Mouse (Mus musculus) layer of hippocampus, adult 9-11 months (tissue): ENCODE results near the gene Igf2bp1.
"Not testable (repeated sequence)": the region's sequence is repeated elsewhere in the genome, so short reads cannot be mapped to it uniquely, and the experiment has no call there.

Experiments
- DNase-seq: peaks from one replicate; pipeline ENCODE4 v3.0.0; 2022

Gene Igf2bp1

DNA sequence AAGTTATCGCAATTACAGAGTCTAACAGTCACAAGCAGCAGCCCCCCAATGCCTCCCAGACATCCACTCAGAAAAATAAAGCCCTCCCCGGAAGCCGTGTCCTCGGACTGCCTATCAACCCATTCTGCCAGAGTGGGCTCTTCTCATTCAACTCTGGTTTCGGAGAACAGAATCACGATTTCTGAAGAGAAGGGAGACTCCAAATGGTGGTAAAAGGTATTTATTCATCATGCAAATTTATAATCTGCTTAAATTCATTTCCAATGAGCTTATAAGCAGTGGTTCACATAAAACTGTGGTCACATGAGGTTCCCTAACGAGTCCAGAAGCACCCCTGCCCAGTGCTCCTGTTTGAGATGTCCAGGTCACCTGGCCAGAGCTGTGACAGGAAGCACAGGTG lies 48.3 kb downstream of the Igf2bp1 start:
- no peak for DNase-seq

DNA sequence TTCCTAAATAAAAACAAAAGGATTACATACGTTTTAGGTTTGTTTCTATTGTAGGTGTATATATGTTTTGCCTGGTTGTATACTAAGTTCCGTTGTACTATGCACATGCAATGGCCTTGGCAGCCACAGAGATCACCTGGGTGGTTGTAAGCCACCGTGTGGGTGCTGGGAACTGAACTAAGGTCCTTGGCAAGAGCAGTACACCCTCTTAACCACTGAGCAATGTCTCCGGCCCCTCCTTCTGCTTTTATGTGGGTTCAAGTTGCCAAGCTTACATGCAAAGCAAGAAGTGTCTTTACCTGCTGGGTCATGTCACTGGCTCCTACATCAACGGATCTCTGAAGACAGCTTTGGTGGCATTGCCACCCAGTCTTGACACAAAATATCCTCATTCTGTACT lies 52.4 kb downstream of the Igf2bp1 start:
- DNase-seq: no peak

DNA sequence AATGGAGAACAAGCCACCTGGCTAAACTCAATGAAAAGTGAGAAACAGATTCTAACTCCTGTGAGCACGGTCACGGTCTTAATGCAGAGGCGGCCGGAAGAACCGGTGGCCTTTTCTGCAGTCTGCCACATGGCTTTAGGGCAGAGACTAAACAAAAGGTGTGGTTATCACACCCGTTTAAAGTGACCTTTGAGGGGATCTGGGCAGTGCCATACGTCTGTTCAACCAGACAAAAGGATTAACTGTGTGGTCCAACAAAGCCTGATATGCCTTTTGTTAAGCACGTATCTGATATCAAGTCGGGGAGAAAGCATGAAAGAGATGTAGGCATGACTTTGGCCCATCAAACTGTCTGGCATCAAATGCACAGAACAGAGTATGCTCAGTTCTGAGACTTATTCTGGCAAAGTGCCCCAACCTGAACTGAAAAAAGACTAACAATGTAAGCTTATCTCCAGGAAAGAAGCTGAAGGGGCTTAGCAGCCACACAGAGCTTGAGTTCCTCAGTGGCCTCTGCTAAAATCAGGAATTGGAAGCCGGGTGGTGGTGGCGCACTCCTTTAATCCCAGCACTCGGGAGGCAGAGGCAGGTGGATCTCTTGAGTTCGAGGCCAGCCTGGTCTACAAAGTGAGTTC lies 59.8 kb downstream of the Igf2bp1 start:
- no peak for DNase-seq

DNA sequence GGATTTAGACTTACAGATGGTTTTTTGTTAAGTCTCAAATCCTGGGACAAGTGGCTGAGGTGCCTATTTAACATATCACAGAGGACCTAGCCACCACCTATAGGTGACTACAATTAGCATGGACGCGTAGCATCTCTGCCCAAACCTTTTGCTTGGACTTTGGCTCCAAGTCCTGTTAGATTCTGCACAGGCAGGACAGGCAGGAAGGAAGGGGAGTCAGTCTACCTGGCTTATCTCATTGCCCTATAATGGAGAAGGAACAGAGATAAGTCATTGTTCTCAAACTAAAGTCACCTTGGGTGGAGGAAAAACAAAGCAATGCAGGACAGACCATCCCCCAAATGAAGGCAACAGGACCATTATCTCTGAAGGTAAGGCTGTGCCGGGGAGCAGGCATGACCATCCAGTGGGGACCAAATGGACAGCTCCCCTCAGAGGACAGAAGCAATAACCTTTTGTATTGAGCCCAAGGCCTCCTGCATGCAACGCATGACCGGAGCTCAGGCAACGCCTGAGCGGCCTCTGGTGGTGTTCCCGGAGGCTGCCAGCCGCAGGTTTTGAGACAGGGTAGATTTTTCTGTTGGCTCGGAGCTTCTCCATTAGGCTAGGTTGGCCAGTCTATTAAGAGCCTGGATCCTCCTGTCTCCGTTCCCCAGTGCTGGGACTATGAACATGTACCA lies 65.8 kb downstream of the Igf2bp1 start:
- DNase-seq: no peak

DNA sequence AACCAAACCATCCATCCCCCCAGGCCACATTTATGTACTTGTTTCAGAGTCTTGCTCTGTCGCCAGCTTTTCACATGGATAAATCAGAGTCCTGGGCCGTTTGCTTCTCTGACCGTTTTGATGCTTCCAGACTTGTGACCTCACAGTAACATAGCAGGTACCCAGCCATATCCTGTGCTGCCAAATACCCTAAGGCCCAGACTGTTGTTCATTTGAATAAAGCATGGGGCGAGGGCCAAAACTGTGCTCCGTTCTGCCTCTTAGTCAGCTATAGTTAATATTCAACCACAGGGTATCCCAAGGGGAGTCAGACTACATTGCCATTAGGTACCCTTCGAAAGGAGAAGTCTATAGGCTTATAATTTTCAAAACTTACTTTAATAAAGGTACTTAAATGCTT lies 69.3 kb downstream of the Igf2bp1 start:
- no peak for DNase-seq

DNA sequence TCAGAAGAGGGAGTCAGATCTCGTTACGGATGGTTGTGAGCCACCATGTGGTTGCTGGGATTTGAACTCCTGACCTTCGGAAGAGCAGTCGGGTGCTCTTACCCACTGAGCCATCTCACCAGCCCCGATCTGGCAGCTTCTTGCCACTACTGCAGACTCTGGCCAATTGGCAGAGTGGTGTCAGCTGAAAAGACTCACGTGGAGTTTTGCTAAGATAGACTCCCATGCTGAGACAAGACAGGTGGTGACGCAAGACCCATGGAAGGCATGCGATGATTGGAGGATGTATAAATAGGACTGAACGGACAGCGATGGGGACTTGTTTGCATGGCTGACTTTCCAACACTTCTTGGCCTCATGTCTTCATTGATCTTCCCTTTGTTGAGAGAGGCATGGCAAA lies 73.6 kb downstream of the Igf2bp1 start:
- DNase-seq: not testable (repeated sequence)

DNA sequence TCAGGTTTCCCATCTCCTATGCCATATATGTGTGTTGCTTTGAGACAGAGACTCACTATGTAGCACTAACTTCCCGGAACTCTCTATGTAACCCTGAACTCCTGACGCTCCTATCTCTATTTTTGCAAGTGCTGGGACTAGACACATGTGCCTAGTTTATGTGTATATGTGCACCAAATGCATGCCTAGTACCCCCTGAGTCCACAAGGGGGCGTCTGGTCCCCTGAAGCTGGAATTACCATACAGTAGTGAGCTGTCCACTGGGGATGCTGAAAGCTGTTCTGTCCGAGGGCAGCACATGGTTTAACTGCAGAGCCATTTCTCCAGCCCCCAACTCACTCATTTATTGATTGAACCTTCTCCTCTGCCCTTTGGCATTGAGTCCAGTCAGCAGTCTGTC lies 79.3 kb downstream of the Igf2bp1 start:
- no peak for DNase-seq

DNA sequence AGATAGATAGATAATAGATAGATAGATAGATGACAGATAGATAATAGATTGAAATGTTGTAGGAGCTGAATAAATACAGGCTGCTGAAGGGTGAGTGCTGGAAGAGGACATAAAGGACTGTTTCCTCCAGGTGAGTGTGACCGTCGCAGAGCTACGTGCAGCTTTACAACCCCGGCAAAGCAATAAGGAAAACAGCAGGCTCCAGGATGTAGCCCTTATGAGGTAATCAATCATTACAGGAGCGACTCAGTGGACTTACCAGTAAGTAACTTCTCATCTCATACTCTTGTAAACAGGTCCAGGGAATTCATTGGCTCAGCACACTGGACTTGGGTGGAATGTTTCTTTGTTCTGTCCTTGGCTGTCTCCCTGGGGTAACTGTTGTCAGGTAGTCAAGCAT lies 79.8 kb downstream of the Igf2bp1 start:
- DNase-seq: no peak

DNA sequence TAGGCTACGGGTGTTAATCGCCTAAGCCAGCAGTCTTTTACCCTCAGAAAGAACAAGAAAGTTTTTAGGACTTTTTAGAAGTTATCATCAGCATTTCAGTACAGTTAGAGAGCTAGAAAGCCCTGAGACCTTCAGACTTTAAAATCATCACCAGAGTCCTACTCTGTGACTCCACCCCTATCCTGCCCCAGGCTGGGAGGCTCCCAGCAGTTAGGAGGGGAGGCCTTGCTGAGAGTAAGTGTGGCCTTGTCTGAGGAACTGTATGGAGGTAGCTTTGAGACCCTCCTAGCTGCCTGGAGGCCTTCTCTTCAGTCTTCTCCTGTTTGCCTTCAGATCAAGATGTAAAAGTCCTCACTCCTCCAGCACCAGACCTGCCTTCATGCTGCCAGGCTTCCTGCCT lies 81.5 kb downstream of the Igf2bp1 start:
- no peak for DNase-seq

DNA sequence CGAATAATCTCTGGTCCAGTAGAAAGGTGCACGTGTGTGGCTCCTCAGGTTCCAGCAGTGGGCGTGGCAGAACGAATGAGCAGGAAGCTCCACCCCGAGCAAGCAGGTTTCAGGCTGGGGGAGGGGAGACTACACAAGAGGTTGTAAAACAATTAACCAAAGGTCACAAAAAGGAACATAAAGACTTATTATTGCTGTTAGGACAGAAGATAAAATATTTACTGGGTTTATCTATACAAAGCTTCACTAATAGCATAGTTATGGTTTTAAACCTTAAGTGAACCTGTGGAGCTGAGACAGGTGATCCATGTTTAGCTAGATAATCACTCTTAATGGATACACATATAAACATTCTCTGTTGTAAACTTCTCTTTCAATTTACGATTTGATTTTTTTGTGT lies 82.3 kb downstream of the Igf2bp1 start:
- not testable (repeated sequence) for DNase-seq

DNA sequence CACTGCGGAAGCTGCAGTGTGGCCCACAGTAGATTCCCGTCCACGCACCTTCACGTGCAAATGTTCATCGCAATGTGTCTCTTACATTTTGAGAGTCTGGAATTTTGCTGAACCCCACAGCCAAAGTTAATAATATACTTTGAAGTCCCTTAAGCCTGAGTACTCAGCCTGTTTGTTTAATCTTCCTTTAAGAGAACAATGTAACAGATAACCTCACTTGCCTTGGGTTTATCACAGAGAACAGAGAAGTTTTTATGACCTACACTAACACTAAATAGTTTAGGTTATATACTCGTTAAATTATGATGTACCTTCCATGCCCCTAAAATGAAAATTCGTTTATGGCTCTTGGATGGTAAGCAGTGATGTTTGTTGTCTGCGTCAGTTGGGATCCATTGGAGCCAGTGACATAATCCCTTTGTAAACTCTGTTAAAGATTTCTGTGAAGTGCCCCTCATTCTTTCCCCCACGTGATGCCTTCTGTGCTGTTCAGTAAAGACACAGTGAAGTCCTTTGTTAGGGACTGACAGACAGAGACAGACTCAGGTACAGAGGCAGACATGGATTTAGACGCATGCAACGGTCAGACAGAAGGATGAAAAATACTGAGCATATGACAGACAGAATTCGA lies 83.6 kb downstream of the Igf2bp1 start:
- no peak for DNase-seq

DNA sequence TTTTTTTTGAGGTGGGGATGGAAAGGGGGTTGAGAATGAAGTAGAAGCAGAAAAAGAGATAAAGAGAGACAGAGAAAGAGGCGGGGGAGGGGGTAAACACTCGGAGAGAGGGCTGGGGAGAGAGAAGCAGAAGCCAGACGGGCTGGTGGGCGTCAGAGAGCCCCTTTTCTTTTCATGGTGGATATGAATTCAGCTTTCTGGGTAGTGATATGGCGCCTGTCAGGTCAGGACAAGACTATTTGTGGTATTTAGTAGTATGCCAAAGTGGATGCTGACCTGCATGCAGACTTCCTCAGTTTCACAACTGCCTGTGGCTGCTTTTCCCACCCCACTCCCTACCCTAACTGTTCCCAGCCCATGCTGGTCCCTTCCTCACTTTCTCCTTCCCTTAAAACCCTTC lies 89.3 kb downstream of the Igf2bp1 start:
- DNase-seq: no peak

DNA sequence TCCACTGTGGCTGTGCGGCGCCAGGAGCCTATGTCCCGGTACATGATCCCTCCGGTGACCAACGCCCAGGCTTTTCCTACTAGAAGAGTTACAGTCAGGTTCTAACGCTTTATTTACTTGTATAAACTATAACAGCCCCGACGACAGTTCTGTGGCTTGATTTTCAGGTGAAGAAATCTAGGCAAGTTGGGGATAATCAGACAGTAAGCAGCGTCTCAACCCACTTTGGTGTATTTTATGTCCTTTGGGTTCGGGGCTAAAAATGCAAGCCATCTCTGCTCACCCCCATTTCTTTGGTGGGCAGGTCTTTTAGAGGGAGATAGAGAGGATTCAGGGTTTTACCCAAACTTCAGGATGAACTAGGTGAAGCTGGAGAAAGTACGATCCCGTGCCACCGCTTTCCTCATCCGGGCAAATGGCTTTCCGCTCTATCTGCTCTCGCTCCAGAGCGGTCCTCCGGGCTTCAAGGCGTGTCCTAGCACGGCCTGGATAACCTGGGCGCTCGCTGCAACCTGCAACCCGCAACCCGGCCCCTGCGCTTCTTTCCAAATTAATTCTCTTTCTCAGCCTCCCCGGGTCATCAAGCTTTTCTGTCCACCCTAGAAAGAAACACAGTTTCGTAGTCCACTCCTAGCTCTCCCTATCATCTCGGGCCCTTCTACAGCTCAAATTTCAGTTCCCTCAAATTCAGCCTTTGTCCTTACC lies 90.6 kb downstream of the Igf2bp1 start:
- no peak for DNase-seq

DNA sequence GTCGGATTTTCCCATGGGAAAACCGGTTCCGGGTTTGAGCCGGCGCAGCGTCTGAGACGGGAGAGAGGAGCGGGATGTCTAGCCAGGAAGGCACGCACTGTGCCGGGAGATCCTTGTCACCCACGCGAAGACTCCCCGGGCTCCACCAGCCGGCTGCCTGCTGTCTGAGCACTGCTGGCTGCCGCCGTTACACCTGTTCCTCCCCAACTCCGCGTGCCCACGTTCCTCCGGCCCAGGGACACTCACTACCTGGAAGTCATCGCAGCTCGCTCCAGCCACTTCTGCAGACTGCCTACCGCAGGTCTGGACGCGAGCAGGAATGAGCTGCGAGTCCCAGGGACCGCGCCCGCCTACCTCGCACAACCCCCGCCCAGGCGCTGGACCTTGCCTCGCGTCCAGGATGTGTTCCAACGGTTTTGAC lies 91.2 kb downstream of the Igf2bp1 start, which contains the start of gene B4galnt2:
Gene B4galnt2 (minus strand): TSS at position 321 of the 421 bp plus-strand sequence.
- DNase-seq: no peak

DNA sequence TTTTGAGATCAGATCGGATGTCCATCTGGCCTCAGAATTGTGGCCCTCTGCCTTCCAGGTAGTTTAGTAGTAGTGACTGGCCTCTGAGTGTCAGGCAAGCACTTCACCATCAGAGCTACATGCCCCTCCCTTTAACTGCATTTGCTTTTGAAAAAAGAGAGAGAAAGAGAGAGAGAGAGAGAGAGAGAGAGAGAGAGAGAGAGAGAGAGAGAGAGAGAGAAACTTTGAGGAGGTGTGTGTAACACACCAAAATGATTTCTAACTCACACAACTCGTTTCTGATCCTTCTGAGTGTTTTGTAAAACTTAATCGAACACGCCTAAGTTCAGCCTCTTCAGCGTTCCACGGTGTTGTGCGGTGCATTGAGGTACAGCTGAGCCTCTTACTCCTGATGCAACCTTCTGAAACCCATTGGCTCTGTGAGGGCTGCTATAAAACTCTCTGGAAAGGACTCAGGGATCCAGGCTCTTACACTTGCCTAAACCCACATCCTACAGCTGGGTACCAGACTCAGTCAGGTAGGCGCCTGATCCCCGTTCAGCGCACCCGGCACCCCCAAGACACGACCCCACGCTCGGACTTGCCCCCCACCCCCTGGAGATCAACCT lies 91.7 kb downstream of the Igf2bp1 start:
- DNase-seq: no peak

DNA sequence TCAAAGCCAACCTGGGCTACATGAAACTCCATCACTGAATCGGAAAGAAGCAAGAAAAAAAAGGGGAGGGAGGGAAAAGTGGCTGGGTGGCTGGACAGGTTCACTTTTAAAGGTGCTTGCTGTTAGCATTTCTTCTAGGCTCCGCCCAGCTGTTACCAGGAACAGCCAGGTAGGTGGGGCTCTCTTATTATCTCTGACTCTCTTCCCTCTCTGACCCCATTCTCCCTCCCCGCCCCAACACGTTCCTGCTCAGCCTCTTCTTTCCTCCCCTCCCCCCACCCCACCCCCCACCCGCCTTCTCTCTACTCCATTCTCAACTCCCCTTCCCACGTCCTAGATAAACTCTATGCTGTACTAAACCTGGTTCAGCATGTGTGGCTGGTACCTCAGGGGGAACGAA lies 94.2 kb downstream of the Igf2bp1 start:
- no peak for DNase-seq

DNA sequence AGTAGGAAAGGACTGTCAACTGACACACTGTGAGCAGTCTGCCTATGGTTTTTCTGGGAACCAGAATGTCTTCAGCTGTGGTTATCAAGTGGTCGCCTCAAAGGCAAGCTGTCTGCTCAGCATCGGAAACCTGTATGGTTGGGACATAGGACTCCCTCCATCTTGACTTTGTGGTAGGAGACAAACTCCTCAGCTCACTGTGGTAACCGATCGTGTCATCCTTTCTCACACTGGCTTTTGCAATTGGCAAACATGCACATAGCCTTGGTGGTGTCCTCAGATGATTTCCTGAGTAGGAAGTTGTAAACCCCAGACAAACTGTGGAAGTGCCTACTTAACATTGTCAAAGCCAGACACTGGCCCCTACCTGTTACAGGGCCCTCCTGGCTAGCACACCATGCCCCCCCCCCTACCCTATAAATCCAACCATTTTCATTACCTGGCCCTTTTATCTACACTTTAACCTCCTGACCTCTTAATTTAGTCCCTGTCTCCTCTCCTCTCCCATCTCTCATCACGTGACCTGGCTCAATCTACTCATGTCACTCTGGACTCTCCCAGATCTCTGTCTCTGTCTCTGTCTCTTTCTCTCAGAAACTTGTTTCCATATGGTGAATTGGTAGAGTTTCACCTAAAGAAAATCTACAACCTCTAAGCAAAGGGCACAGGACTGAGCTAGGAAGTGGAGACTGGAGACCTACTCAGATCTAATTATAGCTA lies 97.8 kb downstream of the Igf2bp1 start:
- no peak for DNase-seq
